Mouse (Mus musculus) limb, embryonic 14.5 days (tissue): ENCODE results near the gene Rps6ka5. TPM values are rescaled to one million over a fixed set of nuclear protein-coding genes. Genes with fewer than 3 reads are reported as not detected.

Source experiments
- ATAC-seq: fragments of 200-750 bp; cut with Nextera tagmentation; 2 replicates; pipeline ENCODE4 v1.8.0; 2017; ENCODE audit warnings: low read depth, moderate number of reproducible peaks, moderate TSS enrichment; ENCODE audit not compliant: low FRiP score
- DNase-seq: peaks from one replicate; pipeline ENCODE4 v3.0.0-alpha.2; 2015; ENCODE audit warnings: low spot score
- H3K27ac ChIP-seq: fragments of 300-500 bp; sonication (generic); replicated peaks from 2 replicates; pipeline ENCODE4 v1.5.1; 2014; ENCODE audit warnings: low read depth, mild to moderate bottlenecking, low read length, moderate library complexity, mixed read lengths
- H3K27me3 ChIP-seq: fragments of 300-500 bp; sonication (generic); 2 replicates; pipeline ENCODE4 v1.6.1; 2014; ENCODE audit warnings: low read length, mixed read lengths; ENCODE audit not compliant: control insufficient read depth, insufficient read depth
- H3K36me3 ChIP-seq: fragments of 300-500 bp; sonication (generic); 2 replicates; pipeline ENCODE4 v1.6.1; 2014; ENCODE audit warnings: mild to moderate bottlenecking, low read length, moderate library complexity, mixed read lengths; ENCODE audit not compliant: control insufficient read depth, insufficient read depth
- H3K4me1 ChIP-seq: fragments of 300-500 bp; sonication (generic); 2 replicates; pipeline ENCODE4 v1.6.1; 2014; ENCODE audit warnings: antibody characterized with exemption, low read length, mixed read lengths; ENCODE audit not compliant: control insufficient read depth, insufficient read depth
- H3K4me2 ChIP-seq: fragments of 300-500 bp; sonication (generic); replicated peaks from 2 replicates; pipeline ENCODE4 v1.6.1; 2014; ENCODE audit warnings: low read depth, mild to moderate bottlenecking, low read length, moderate library complexity; ENCODE audit not compliant: severe bottlenecking
- H3K4me3 ChIP-seq: fragments of 300-500 bp; sonication (generic); replicated peaks from 2 replicates; pipeline ENCODE4 v1.5.1; 2014; ENCODE audit warnings: low read length
- H3K9ac ChIP-seq: fragments of 300-500 bp; sonication (generic); 2 replicates; pipeline ENCODE4 v1.6.1; 2014; ENCODE audit warnings: mild to moderate bottlenecking, low read depth, low read length, moderate library complexity; ENCODE audit not compliant: severe bottlenecking
- H3K9me3 ChIP-seq: fragments of 300-500 bp; sonication (generic); 2 replicates; pipeline ENCODE4 v1.6.1; 2016; ENCODE audit warnings: low read length; ENCODE audit not compliant: control insufficient read depth
- POLR2A ChIP-seq: fragments of 200-500 bp; IDR thresholded peaks from 2 replicates; pipeline ENCODE4 v1.8.0; 2012; ENCODE audit warnings: inconsistent platforms, mild to moderate bottlenecking, moderate library complexity, borderline replicate concordance; ENCODE audit not compliant: insufficient read depth, insufficient read length; ENCODE audit errors: extremely low read depth
- WGBS: fragments of 180-500 bp; shearing (Covaris S2); extraction: QIAGEN DNeasy Blood & Tissue Kit; methylation state at CpG from one replicate; pipeline ENCODE4 v1.1.7; 2014; 5-methylcytosine and 5-hydroxymethylcytosine counted together
- polyA plus RNA-seq, 2 experiments: library from polyadenylated mRNA; depleted of rRNA in 1 of 2; stranded (reverse) in 1 of 2; unstranded in 1 of 2; fragments of >200 nt; fragmentation: Nextera tagmentation in 1 of 2; extraction: Ambion mirVana in 1 of 2; gene quantifications; 2 replicates each; pipeline versions ENCODE4 v1.2.1 to v1.2.3; 2012 to 2014

The Rps6ka5 gene
- polyA plus RNA-seq, 2 experiments, result 4.4 to 5.7 TPM

DNA sequence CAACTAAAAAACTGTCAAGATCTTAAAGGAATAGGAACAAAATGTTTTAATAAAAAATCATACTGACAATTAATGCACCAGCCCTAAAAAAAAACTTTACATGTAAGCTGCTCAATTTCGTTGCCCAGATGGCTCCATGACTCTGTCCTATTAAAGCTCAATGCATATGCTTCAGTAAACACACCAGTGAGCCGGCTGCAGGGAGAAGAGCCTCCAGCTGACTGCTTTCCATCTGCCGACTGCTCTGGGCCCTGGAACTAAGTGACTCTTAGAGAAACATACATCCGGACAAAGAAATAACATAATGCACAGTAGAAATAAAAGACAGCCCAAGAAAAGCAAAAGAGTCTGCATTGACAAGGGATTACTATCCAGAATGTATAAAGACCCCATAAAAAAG lies 30.2 kb downstream of the Rps6ka5 start:
- H3K4me2 ChIP-seq, result no peak overlapping the region
- H3K4me1 ChIP-seq, result no peaks in the 10 kb centered on the region
- H3K27ac ChIP-seq, result no peak overlapping the region
- WGBS, result 48% methylated on average over 4 of the region's 4 CpGs
- no peaks in the 10 kb centered on the region for H3K9me3 ChIP-seq
- DNase-seq (no peak), ATAC-seq (no peak)
- no peak for TF ChIP-seq POLR2A
- no peak overlapping the region for H3K4me3 ChIP-seq
- H3K9ac ChIP-seq, result no peak overlapping the region
- no peaks in the 10 kb centered on the region for H3K27me3 ChIP-seq
- no peaks in the 10 kb centered on the region for H3K36me3 ChIP-seq

DNA sequence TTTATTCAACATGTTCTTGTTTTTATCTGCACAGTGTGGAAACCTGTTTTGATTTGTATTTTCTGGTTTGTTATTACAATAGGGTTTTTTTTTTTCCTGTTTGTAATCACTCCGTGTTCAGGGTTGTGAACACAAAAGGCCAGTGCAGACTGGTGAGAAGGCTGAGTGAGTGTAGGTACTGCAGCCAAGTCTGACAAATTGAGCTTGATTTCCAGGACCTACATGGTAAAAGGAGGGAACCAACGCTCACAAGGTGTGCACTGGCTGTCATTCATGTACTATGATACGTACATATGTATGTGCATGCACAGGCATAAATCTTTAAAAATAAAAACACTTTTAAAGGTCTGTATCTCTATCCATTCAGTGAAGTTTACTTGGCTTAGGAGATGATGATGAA lies 31.5 kb downstream of the Rps6ka5 start:
- H3K4me1 ChIP-seq, result no peaks in the 10 kb centered on the region
- H3K36me3 ChIP-seq, result no peaks in the 10 kb centered on the region
- no peak overlapping the region for H3K9ac ChIP-seq
- H3K27ac ChIP-seq, result no peak overlapping the region
- H3K27me3 ChIP-seq, result no peaks in the 10 kb centered on the region
- WGBS, result 83% methylated on average over 3 of the region's 3 CpGs
- no peak overlapping the region for H3K4me3 ChIP-seq
- no peaks in the 10 kb centered on the region for H3K9me3 ChIP-seq
- no peak for TF ChIP-seq POLR2A
- ATAC-seq, result no peak
- H3K4me2 ChIP-seq, result no peak overlapping the region
- no peak for DNase-seq

DNA sequence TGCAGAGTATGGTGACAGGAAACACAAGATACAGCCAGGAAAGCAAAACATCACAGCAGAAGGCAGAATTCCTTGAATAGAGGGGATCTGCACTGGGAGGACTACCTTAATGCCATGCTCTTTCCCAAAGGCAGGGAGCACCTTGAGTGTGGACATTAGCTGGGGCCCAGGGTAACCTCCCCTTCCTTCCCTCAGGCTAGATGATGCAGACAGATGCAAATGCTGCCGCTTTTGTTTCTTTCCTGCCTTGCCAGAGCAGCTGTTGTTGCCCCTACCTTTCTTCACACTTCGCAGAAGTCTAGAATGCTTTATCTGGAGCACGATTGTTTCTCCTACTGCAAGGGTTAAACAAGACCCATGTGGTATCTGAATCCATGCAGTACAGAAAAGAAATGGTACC lies 34.6 kb downstream of the Rps6ka5 start:
- 47% methylated on average over 3 of the region's 3 CpGs for whole genome bisulfite sequencing
- Histone ChIP-seq H3K36me3 (no peaks in the 10 kb centered on the region), H3K4me2 (no peak overlapping the region), H3K4me1 (no peaks in the 10 kb centered on the region), H3K9ac (no peak overlapping the region), H3K4me3 (no peak overlapping the region), H3K27me3 (no peaks in the 10 kb centered on the region), H3K9me3 (no peaks in the 10 kb centered on the region), H3K27ac (no peak overlapping the region)
- TF ChIP-seq POLR2A, result no peak
- no peak for ATAC-seq
- DNase-seq, result no peak

- H3K4me1 ChIP-seq, result no peaks in the 10 kb centered on the region
- no peak overlapping the region for H3K9ac ChIP-seq
- H3K4me3 ChIP-seq, result no peak overlapping the region
- no peaks in the 10 kb centered on the region for H3K27me3 ChIP-seq
- DNase-seq (no peak), ATAC-seq (no peak)
- no peaks in the 10 kb centered on the region for H3K9me3 ChIP-seq
- no peak overlapping the region for H3K27ac ChIP-seq
- no peak for TF ChIP-seq POLR2A
- WGBS, result 69% methylated on average over 5 of the region's 5 CpGs
- H3K36me3 ChIP-seq, result no peaks in the 10 kb centered on the region
- H3K4me2 ChIP-seq, result no peak overlapping the region
Observed at GRCm38 (mm10) chr12:100690444-100690843, 36.3 kb downstream of the Rps6ka5 start.

DNA sequence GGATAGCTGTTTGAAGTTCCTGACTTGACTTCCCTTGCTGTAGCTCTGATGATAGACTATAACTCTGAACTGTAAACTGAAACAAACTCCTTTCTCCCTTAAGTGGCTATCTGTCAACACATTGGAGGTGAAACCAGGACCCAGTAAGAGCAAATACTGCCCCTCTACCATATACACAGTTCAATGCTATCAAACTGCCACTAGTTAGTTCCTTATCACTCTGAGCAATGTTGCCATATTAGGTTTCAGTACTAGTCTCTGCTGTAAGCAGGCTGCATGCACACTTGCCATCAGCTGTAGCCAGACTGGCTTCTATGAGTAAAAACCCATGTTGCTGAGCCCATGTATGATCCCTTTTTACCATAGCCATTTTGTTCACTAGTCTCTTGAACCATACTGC lies 38.6 kb downstream of the Rps6ka5 start:
- Histone ChIP-seq H3K4me1 (no peaks in the 10 kb centered on the region), H3K27me3 (no peaks in the 10 kb centered on the region), H3K4me2 (no peak overlapping the region), H3K4me3 (no peak overlapping the region), H3K36me3 (no peaks in the 10 kb centered on the region), H3K9ac (no peak overlapping the region), H3K27ac (no peak overlapping the region), H3K9me3 (no peaks in the 10 kb centered on the region)
- no peak for DNase-seq
- TF ChIP-seq POLR2A, result no peak
- ATAC-seq, result no peak

GRCm38 (mm10) chr12:100687001-100687400 lies 39.8 kb downstream of the Rps6ka5 start:
- TF ChIP-seq POLR2A, result no peak
- H3K9ac ChIP-seq, result no peak overlapping the region
- H3K4me3 ChIP-seq, result no peak overlapping the region
- H3K36me3 ChIP-seq, result no peaks in the 10 kb centered on the region
- 79% methylated on average over 2 of the region's 2 CpGs for WGBS
- DNase-seq (peak; percentile 45), ATAC-seq (no peak)
- no peak overlapping the region for H3K4me2 ChIP-seq
- H3K4me1 ChIP-seq, result no peaks in the 10 kb centered on the region
- H3K27me3 ChIP-seq, result no peaks in the 10 kb centered on the region
- H3K9me3 ChIP-seq, result no peaks in the 10 kb centered on the region
- H3K27ac ChIP-seq, result no peak overlapping the region
